Mouse (Mus musculus) liver, adult 2 months (tissue): ENCODE results near the gene Daam2. TPM values are rescaled to one million over a fixed set of nuclear protein-coding genes. Genes with fewer than 3 reads are reported as not detected.
"Not testable (repeated sequence)": the region's sequence is repeated elsewhere in the genome, so short reads cannot be mapped to it uniquely, and the experiment has no call there.

Experiments
- DNase-seq: peaks from one replicate; pipeline ENCODE4 v3.0.0-alpha.2; 2011; ENCODE audit warnings: low read depth, low spot score; ENCODE audit errors: extremely low read depth
- H3K27ac ChIP-seq: fragments of 200-500 bp; replicated peaks from 2 replicates; pipeline ENCODE4 v1.5.1; 2012; ENCODE audit warnings: low read depth, mild to moderate bottlenecking, control low read depth, inconsistent platforms, low read length; ENCODE audit not compliant: insufficient read depth
- H3K27me3 ChIP-seq: fragments of 200-500 bp; 2 replicates; pipeline ENCODE4 v1.6.1; 2012; ENCODE audit warnings: mild to moderate bottlenecking, moderate library complexity, low read length, inconsistent platforms; ENCODE audit not compliant: control insufficient read depth, insufficient read depth
- H3K36me3 ChIP-seq: fragments of 200-500 bp; 2 replicates; pipeline ENCODE4 v1.6.1; 2012; ENCODE audit warnings: low read length, inconsistent platforms; ENCODE audit not compliant: control insufficient read depth, insufficient read depth
- H3K4me1 ChIP-seq: fragments of 200-500 bp; 2 replicates; pipeline ENCODE4 v1.6.1; 2011; ENCODE audit warnings: low read length; ENCODE audit not compliant: control insufficient read depth, insufficient read depth
- H3K4me3 ChIP-seq: fragments of 200-500 bp; 2 replicates; pipeline ENCODE4 v1.5.1; 2011; ENCODE audit warnings: low read depth, mild to moderate bottlenecking, control low read depth, low read length, moderate library complexity; ENCODE audit not compliant: insufficient read depth
- H3K79me2 ChIP-seq: fragments of 200-500 bp; 2 replicates; pipeline ENCODE4 v1.6.1; 2012; ENCODE audit warnings: inconsistent platforms, mild to moderate bottlenecking, low read length, moderate library complexity; ENCODE audit not compliant: control insufficient read depth, insufficient read depth
- H3K9ac ChIP-seq: fragments of 200-500 bp; 2 replicates; pipeline ENCODE4 v1.6.1; 2012; ENCODE audit warnings: low read depth, mild to moderate bottlenecking, control low read depth, inconsistent platforms, low read length
- CTCF ChIP-seq: fragments of 200-500 bp; IDR thresholded peaks from 2 replicates; pipeline ENCODE4 v1.5.1; 2011; ENCODE audit warnings: low read depth, low read length, control low read depth
- POLR2A ChIP-seq: fragments of 200-500 bp; IDR thresholded peaks from 2 replicates; pipeline ENCODE4 v1.6.1; 2011; ENCODE audit warnings: low read length, control low read depth; ENCODE audit not compliant: insufficient read depth; ENCODE audit errors: extremely low read depth
- WGBS: fragments of 180-500 bp; shearing (Covaris S2); methylation state at CpG from one replicate; pipeline ENCODE4 v1.1.7; 2018; 5-methylcytosine and 5-hydroxymethylcytosine counted together
- polyA plus RNA-seq: library from polyadenylated mRNA; depleted of rRNA; stranded (reverse); fragments of >200 nt; gene quantifications from 2 replicates; pipeline ENCODE4 v1.2.3, GENCODE M21; 2012
- total RNA-seq: library from RNA; depleted of rRNA; stranded (reverse); fragments of >200 nt; gene quantifications from 2 replicates; pipeline ENCODE4 v1.2.3, GENCODE M21; 2014

The Daam2 gene
- total and polyA plus RNA-seq, 2 experiments: 1.0 to 1.4 TPM

DNA sequence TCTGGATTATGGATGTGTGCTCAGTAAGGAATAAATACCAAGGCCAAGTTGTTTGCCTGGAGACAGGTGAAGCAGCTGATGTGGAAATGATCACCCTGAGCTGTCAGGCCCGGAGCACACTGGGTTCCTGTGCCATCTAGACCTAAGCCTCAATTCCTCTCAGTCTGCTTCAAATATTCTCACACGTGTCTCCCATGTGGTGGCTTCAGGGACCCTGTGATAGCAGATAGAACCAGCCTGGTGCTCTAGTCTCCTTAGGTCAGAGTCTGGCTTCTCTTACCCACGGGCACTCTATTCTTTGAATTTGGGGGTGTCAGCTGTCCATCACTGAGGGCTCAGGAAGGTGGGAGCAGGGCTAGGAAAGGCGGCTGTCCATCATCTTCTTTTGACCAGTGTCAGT lies 124.4 kb downstream of the Daam2 start:
- no peak overlapping the region for H3K4me3 ChIP-seq
- H3K27me3 ChIP-seq: no peaks in the 10 kb centered on the region
- H3K9ac ChIP-seq: no peak overlapping the region

DNA sequence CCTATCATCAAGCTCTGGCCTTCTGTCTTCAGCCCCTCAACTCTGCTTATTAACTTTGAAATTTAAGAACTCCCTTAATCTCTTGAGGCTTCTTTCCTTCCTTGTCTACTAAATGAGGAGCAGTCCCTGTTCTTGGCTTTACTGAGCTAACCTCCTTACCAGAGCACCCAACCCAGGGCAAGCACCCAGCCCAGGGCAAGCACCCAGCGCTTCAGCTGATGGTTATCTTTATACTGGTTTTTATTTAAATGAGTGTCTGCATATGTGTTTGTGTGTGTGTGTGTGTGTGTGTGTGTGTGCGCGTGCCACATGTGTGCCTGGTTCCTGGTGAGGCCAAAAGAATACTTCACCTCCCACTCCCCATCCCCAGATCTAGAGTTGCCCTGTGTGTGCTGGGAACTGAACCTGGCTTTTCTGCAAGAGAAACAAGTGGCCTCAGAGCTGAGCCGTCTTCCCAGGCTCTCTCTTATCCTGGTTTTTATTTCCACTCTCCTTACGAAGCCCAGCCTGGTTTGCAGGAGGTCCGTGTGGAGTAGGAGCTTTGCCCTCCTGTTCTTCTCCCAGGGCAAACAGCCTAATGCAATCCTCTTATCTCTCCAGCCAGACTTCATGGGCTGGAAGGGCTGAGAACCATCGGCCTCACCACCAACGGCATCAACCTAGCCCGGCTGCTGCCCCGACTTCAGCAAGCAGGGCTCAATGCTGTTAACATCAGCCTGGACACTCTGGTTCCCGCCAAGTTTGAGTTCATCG lies 125.1 kb downstream of the Daam2 start:
- TF ChIP-seq CTCF (no peak), POLR2A (no peak)
- H3K9ac ChIP-seq: no peak overlapping the region
- H3K4me3 ChIP-seq: no peak overlapping the region
- no peaks in the 10 kb centered on the region for H3K4me1 ChIP-seq
- DNase-seq: no peak
- WGBS: 83% methylated on average over 12 of the region's 12 CpGs
- peaks cover 8% of the 10 kb centered on the region; the same call in 1 of the 2 replicates for H3K79me2 ChIP-seq
- no peaks in the 10 kb centered on the region for H3K27me3 ChIP-seq
- peaks cover 48% of the 10 kb centered on the region for H3K36me3 ChIP-seq
- H3K27ac ChIP-seq: no peak overlapping the region

More for the DNA sequence above, 124.4 kb downstream of the Daam2 start:
- Histone ChIP-seq H3K4me1 (no peaks in the 10 kb centered on the region), H3K79me2 (peaks cover 2% of the 10 kb centered on the region; the same call in 1 of the 2 replicates), H3K36me3 (peaks cover 41% of the 10 kb centered on the region), H3K27ac (no peak overlapping the region)
- no peak for DNase-seq
- 96% methylated on average over 4 of the region's 4 CpGs for WGBS
- TF ChIP-seq POLR2A: no peak
- TF ChIP-seq CTCF: no peak

DNA sequence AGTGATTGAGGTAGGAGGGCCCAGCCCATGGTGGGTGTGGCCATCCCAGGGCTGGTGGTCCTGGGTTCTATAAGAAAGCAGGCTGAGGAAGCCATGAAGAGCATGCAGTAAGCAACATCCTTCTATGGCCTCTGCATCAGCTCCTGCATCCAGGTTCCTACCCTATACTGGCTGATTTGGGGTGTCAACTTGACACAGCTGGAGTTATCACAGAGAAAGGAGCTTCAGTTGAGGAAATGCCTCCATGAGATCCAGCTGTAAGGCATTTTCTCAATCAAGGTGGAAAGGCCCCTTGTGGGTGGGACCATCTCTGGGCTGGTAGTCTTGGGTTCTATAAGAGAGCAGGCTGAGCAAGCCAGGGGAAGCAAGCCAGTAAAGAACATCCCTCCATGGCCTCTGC lies 126.8 kb downstream of the Daam2 start:
- not testable (repeated sequence) for DNase-seq, H3K27me3 ChIP-seq, H3K9ac ChIP-seq, H3K27ac ChIP-seq, H3K4me3 ChIP-seq
- H3K4me1 ChIP-seq: peaks cover 14% of the 10 kb centered on the region
- H3K79me2 ChIP-seq: peaks cover 18% of the 10 kb centered on the region; the same call in 1 of the 2 replicates
- peaks cover 61% of the 10 kb centered on the region for H3K36me3 ChIP-seq

GRCm38 (mm10) chr17:49436631-49437030 lies 127.5 kb downstream of the Daam2 start:
- Histone ChIP-seq H3K4me1 (peaks cover 19% of the 10 kb centered on the region), H3K36me3 (peaks cover 61% of the 10 kb centered on the region), H3K79me2 (peaks cover 18% of the 10 kb centered on the region; the same call in 1 of the 2 replicates), H3K27me3 (no peaks in the 10 kb centered on the region), H3K4me3 (no peak overlapping the region), H3K27ac (no peak overlapping the region), H3K9ac (no peak overlapping the region)
- no peak for TF ChIP-seq CTCF
- TF ChIP-seq POLR2A: no peak
- DNase-seq: no peak
- WGBS: 82% methylated on average over 6 of the region's 6 CpGs

DNA sequence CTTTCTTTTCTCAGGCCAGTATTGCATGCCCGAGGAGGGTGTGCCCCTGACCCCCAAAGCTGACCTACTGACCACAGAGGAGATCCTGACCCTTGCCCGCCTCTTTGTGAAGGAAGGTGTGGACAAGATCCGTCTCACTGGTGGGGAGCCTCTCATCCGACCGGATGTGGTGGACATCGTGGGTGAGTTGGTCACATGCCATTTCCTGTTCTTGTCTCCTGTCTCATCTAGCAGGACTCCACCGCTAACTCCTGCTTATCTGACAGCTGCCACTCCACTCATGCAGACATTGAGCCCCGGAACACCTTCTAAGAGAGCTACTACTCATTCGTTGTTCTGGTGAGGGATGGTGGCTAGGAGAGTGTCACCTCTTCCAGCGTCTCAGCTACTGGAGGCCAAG lies 129.1 kb downstream of the Daam2 start:
- Histone ChIP-seq H3K27ac (no peak overlapping the region), H3K9ac (no peak overlapping the region), H3K36me3 (peaks cover 60% of the 10 kb centered on the region), H3K4me1 (peaks cover 29% of the 10 kb centered on the region), H3K4me3 (no peak overlapping the region), H3K79me2 (peaks cover 19% of the 10 kb centered on the region; the same call in 1 of the 2 replicates), H3K27me3 (no peaks in the 10 kb centered on the region)
- TF ChIP-seq POLR2A (no peak), CTCF (no peak)
- no peak for DNase-seq
- 88% methylated on average over 10 of the region's 10 CpGs for WGBS

- no peaks in the 10 kb centered on the region for H3K27me3 ChIP-seq
- H3K27ac ChIP-seq: no peak overlapping the region
- peaks cover 27% of the 10 kb centered on the region; the same call in 1 of the 2 replicates for H3K79me2 ChIP-seq
- H3K36me3 ChIP-seq: peaks cover 54% of the 10 kb centered on the region
- no peak for DNase-seq
- H3K9ac ChIP-seq: no peak overlapping the region
- TF ChIP-seq POLR2A: no peak
- no peak for TF ChIP-seq CTCF
- WGBS: 67% methylated on average over 6 of the region's 6 CpGs
- H3K4me1 ChIP-seq: peaks cover 36% of the 10 kb centered on the region
- H3K4me3 ChIP-seq: no peak overlapping the region
Observed at GRCm38 (mm10) chr17:49434236-49434635, 129.9 kb downstream of the Daam2 start.
